Mouse (Mus musculus) hindbrain, embryonic 12.5 days (tissue): ENCODE measurements at regions not wholly inside any gene's neighbourhood (a gene's known extent, or its start where the extent isn't known, plus 50 kb on each side); places are given as distances from the start of the nearest gene placed in this dataset.
"Not testable (repeated sequence)": the region's sequence is repeated elsewhere in the genome, so short reads cannot be mapped to it uniquely, and the experiment has no call there.

Experiments used
- ATAC-seq: fragments of 200-750 bp; cut with Nextera tagmentation; 2 replicates; pipeline ENCODE4 v1.8.0; 2017; ENCODE audit warnings: moderate TSS enrichment; ENCODE audit not compliant: low FRiP score
- H3K27ac ChIP-seq: fragments of 300-500 bp; sonication (generic); 2 replicates; pipeline ENCODE4 v1.5.1; 2016; ENCODE audit warnings: mild to moderate bottlenecking
- H3K27me3 ChIP-seq: fragments of 300-500 bp; sonication (generic); 2 replicates; pipeline ENCODE4 v1.6.1; 2016; ENCODE audit warnings: mild to moderate bottlenecking
- H3K36me3 ChIP-seq: fragments of 300-500 bp; sonication (generic); 2 replicates; pipeline ENCODE4 v1.6.1; 2016; ENCODE audit warnings: mild to moderate bottlenecking
- H3K4me1 ChIP-seq: fragments of 300-500 bp; sonication (generic); 2 replicates; pipeline ENCODE4 v1.6.1; 2016
- H3K4me2 ChIP-seq: fragments of 300-500 bp; sonication (generic); replicated peaks from 2 replicates; pipeline ENCODE4 v1.6.1; 2016; ENCODE audit warnings: mild to moderate bottlenecking
- H3K4me3 ChIP-seq: fragments of 300-500 bp; sonication (generic); 2 replicates; pipeline ENCODE4 v1.5.1; 2016; ENCODE audit warnings: mild to moderate bottlenecking
- H3K9ac ChIP-seq: fragments of 300-500 bp; sonication (generic); 2 replicates; pipeline ENCODE4 v1.6.1; 2016; ENCODE audit warnings: mild to moderate bottlenecking, moderate library complexity
- H3K9me3 ChIP-seq: fragments of 300-500 bp; sonication (generic); replicated peaks from 2 replicates; pipeline ENCODE4 v1.6.1; 2016; ENCODE audit warnings: mild to moderate bottlenecking
- WGBS: fragments of 180-500 bp; shearing (Covaris S2); methylation state at CpG from one replicate; pipeline ENCODE4 v1.1.7; 2016; 5-methylcytosine and 5-hydroxymethylcytosine counted together

GRCm38 (mm10) chr19:27099921-27100320 lies 116.4 kb upstream of the Vldlr start:
- no peak overlapping the region for H3K27ac ChIP-seq
- H3K27me3 ChIP-seq, result no peaks in the 10 kb centered on the region
- H3K9me3 ChIP-seq, result no peaks in the 10 kb centered on the region
- ATAC-seq, result no peak
- WGBS, result 78% methylated on average over 1 of the region's 1 CpGs
- H3K4me3 ChIP-seq, result no peak overlapping the region
- H3K9ac ChIP-seq, result no peak overlapping the region
- no peaks in the 10 kb centered on the region for H3K4me1 ChIP-seq
- H3K4me2 ChIP-seq, result no peak overlapping the region
- no peaks in the 10 kb centered on the region for H3K36me3 ChIP-seq

DNA sequence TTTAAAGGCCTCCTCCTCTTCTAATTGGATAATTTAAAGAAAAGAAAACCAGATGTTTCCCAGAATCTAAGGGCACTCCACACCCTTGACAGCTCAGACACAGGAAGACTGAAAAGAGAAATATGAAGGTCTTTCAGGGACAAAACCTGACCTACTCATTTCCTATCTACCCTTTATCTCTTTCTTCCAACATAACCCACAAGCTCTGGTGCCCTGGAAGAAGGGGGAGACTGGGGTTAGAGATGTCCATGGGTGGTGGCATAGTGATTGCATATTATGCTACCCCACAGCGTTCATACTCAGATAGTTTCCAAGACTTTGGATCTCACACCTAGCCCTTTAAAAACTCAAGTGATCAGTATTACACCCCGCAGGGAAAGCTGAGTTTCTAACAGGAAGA lies 105.8 kb upstream of the Vldlr start:
- no peak overlapping the region for H3K27ac ChIP-seq
- ATAC-seq, result no peak
- H3K9ac ChIP-seq, result no peak overlapping the region
- no peaks in the 10 kb centered on the region for H3K4me1 ChIP-seq
- WGBS, result 89% methylated on average over 2 of the region's 2 CpGs
- no peaks in the 10 kb centered on the region for H3K36me3 ChIP-seq
- H3K4me2 ChIP-seq, result no peak overlapping the region
- no peak overlapping the region for H3K4me3 ChIP-seq
- no peaks in the 10 kb centered on the region for H3K27me3 ChIP-seq
- no peaks in the 10 kb centered on the region for H3K9me3 ChIP-seq

DNA sequence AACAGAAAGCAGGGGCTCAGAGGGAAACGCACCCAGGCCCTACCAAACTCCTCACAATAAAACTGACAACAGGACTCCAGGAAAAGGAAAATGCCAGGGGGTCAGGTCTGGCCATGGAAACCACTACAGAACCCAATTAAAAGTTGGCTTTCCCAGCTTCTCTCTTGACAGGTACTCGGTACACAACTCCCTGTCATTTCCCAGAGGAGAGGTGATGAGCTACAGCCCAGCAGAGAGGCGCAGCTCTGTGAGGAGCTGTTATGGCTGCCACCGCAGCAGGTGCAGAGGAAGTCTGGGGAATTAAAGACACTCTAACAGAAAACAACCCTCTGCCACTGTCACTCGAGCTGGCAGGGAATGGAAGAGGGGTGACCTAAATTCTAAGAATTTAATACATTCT lies 95.4 kb upstream of the Vldlr start:
- Histone ChIP-seq H3K4me1 (no peaks in the 10 kb centered on the region), H3K9ac (no peak overlapping the region), H3K27me3 (no peaks in the 10 kb centered on the region), H3K27ac (no peak overlapping the region), H3K9me3 (no peaks in the 10 kb centered on the region), H3K4me3 (no peak overlapping the region), H3K36me3 (no peaks in the 10 kb centered on the region), H3K4me2 (no peak overlapping the region)
- WGBS, result 60% methylated on average over 5 of the region's 5 CpGs
- no peak for ATAC-seq

- no peak for ATAC-seq
- H3K4me1 ChIP-seq, result no peaks in the 10 kb centered on the region
- no peaks in the 10 kb centered on the region for H3K27me3 ChIP-seq
- no peak overlapping the region for H3K4me3 ChIP-seq
- H3K9me3 ChIP-seq, result no peaks in the 10 kb centered on the region
- no peaks in the 10 kb centered on the region for H3K36me3 ChIP-seq
- no peak overlapping the region for H3K4me2 ChIP-seq
- 78% methylated on average over 5 of the region's 5 CpGs for WGBS
- no peak overlapping the region for H3K27ac ChIP-seq
- no peak overlapping the region for H3K9ac ChIP-seq
Measured at GRCm38 (mm10) chr19:27122348-27122747, 93.9 kb upstream of the Vldlr start.

DNA sequence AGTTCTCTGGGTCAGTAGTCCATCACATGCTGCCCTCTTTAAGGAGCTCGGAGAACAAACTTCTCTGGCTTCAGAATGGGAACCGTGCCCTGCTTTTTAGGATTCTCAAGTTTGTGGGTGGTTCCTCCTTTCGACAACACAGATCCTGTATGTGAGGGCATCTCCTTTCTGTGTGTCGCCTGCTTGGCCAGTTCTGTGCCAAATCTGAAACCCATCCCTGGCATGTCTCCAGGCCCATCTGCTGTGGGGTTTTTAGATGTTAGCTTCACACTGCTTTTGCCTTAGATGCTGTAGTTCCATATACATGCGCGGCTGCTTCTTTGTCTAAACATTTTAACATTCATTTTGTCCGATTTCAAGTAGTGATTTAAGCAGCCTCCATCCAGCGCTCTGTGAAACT lies 93.0 kb upstream of the Vldlr start:
- H3K36me3 ChIP-seq, result no peaks in the 10 kb centered on the region
- WGBS, result 86% methylated on average over 8 of the region's 8 CpGs
- no peak for ATAC-seq
- H3K9ac ChIP-seq, result no peak overlapping the region
- no peak overlapping the region for H3K4me2 ChIP-seq
- H3K4me1 ChIP-seq, result no peaks in the 10 kb centered on the region
- no peak overlapping the region for H3K4me3 ChIP-seq
- H3K27me3 ChIP-seq, result no peaks in the 10 kb centered on the region
- no peak overlapping the region for H3K27ac ChIP-seq
- H3K9me3 ChIP-seq, result no peaks in the 10 kb centered on the region

DNA sequence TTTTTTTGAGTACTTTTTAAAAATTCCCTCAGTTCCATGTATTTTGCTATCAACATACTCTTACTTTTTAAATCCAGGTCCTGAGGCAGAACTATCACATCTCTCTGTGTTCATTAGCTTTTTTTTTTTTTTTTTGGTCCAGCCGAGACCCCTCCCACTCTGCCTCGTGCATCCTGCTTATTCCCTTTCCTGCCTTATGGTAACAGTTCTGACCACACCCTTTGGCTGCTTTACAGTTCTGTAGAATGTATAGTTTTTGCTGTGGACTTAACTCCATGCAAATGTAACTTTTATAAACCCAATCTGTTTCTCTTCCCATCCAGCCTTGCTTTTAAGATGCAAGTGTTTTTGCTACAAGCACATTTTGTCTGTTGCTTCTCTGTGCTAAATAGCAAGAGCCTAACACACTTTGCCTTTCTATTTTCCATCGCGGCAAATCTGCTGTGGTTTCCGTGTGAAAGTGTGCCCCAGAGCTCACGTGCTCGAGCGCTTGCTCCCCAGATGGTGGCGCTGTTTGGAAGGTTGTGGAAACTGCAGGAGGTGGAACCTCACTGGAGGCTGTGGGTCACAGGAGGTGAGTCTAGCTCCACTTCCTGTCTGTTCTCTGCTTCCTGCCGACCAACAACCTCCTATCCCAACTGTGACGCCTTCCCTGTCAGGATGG lies 92.3 kb upstream of the Vldlr start:
- no peak overlapping the region for H3K4me2 ChIP-seq
- no peaks in the 10 kb centered on the region for H3K27me3 ChIP-seq
- no peak for ATAC-seq
- H3K4me1 ChIP-seq, result no peaks in the 10 kb centered on the region
- no peak overlapping the region for H3K27ac ChIP-seq
- no peaks in the 10 kb centered on the region for H3K9me3 ChIP-seq
- H3K9ac ChIP-seq, result no peak overlapping the region
- H3K4me3 ChIP-seq, result no peak overlapping the region
- WGBS, result 71% methylated on average over 11 of the region's 11 CpGs
- no peaks in the 10 kb centered on the region for H3K36me3 ChIP-seq

DNA sequence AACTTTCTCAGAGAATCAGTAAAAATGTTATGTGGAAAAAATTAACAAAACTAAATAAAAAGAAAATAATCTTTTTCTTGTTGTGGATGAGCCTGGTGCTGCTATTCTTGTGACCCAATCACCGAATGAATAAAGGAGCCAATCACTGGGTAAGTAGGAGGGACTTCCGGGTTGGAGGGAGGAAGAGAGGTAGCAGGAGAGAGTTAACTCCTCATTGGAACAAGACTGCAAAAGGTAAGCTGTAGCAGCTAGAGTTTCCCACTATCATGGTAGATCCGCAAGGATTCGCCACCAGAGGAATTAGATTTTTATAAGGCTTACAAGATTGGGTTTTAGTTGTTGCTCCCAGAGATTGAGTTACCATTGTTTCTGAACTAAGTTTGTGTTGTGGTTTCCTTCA lies 87.8 kb upstream of the Vldlr start:
- WGBS, result 91% methylated on average over 4 of the region's 4 CpGs
- H3K27ac ChIP-seq, H3K9ac ChIP-seq, H3K9me3 ChIP-seq, H3K27me3 ChIP-seq, H3K4me3 ChIP-seq, ATAC-seq, H3K36me3 ChIP-seq, H3K4me2 ChIP-seq, H3K4me1 ChIP-seq: not testable (repeated sequence)

DNA sequence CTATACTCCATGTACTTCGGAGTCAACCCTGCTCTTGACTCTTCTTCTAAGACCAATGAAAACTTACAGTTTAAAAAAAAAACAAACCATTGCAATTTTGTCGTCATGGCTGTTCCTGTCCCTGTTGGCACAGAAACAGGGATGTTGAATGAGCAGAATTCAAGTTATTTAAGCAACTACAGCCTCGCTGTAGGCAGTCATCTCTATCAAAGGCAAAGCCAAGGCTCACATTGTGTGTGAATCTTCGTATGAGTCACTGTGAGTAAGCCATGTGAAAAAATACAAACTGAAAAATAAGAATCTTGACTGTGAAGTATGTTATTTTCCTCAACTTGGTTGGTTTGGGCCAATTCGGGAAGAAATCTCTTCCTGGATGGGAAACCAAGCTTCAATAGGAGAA lies 81.9 kb upstream of the Vldlr start:
- no peak overlapping the region for H3K4me3 ChIP-seq
- H3K27me3 ChIP-seq, result no peaks in the 10 kb centered on the region
- H3K27ac ChIP-seq, result no peak overlapping the region
- no peak overlapping the region for H3K9ac ChIP-seq
- ATAC-seq, result no peak
- WGBS, result 84% methylated on average over 5 of the region's 5 CpGs
- no peaks in the 10 kb centered on the region for H3K4me1 ChIP-seq
- no peak overlapping the region for H3K4me2 ChIP-seq
- H3K36me3 ChIP-seq, result no peaks in the 10 kb centered on the region
- H3K9me3 ChIP-seq, result no peaks in the 10 kb centered on the region

- ATAC-seq, result no peak
- Histone ChIP-seq H3K36me3 (no peaks in the 10 kb centered on the region), H3K9me3 (no peaks in the 10 kb centered on the region), H3K4me1 (peaks cover 4% of the 10 kb centered on the region; the same call in 1 of the 2 replicates), H3K27ac (no peak overlapping the region), H3K27me3 (no peaks in the 10 kb centered on the region), H3K4me2 (no peak overlapping the region), H3K9ac (no peak overlapping the region), H3K4me3 (no peak overlapping the region)
- 81% methylated on average over 3 of the region's 3 CpGs for WGBS
Measured at GRCm38 (mm10) chr19:27140892-27141291, 75.4 kb upstream of the Vldlr start.

DNA sequence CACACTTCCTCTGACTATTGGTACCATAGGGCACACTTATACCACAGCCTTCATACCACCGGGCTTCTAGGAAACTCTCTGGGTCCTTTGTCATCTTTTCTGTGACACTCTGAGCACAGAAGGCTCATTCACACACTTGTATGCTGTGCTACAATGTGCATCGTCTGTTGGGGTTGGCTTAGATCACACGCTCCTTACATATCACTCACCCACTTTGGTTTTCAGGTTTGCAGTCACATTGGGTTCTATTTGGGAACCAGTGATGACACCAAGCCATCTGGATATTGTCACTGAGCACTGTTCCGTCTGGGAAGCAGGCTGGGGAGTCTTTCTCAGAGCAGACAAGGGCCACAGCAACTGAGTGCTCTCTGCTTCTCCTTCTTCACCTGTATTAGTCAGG lies 74.1 kb upstream of the Vldlr start:
- H3K27me3 ChIP-seq, result no peaks in the 10 kb centered on the region
- peaks cover 4% of the 10 kb centered on the region; the same call in 1 of the 2 replicates for H3K4me1 ChIP-seq
- no peaks in the 10 kb centered on the region for H3K36me3 ChIP-seq
- H3K4me3 ChIP-seq, result no peak overlapping the region
- no peak overlapping the region for H3K9ac ChIP-seq
- 92% methylated on average over 4 of the region's 4 CpGs for WGBS
- H3K4me2 ChIP-seq, result no peak overlapping the region
- no peak for ATAC-seq
- no peaks in the 10 kb centered on the region for H3K9me3 ChIP-seq
- H3K27ac ChIP-seq, result no peak overlapping the region

DNA sequence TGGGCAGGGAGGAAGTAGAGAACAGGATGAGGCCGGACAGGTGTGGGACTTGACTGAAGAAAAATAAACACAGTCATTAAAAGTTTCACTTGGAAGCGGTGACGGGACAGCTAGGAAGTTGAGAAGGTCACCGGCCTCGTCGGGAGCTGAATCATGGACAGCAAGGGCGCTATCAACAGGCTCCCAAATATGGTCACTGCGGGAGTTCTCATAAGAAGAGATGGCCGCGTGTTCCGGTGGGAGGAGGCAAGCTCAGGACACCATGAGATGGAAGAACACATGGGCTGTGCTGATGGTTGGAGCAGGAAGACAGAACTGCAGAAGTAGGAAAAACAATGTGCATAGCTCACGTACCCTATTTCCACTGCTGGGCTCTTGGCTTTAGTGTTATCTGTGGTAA lies 68.9 kb upstream of the Vldlr start:
- no peak for ATAC-seq
- 82% methylated on average over 12 of the region's 12 CpGs for WGBS
- Histone ChIP-seq H3K36me3 (no peaks in the 10 kb centered on the region), H3K9ac (no peak overlapping the region), H3K4me2 (no peak overlapping the region), H3K9me3 (no peaks in the 10 kb centered on the region), H3K27me3 (no peaks in the 10 kb centered on the region), H3K27ac (no peak overlapping the region), H3K4me1 (peaks cover 4% of the 10 kb centered on the region), H3K4me3 (no peak overlapping the region)

GRCm38 (mm10) chr19:27148330-27148729 lies 68.0 kb upstream of the Vldlr start:
- no peaks in the 10 kb centered on the region for H3K9me3 ChIP-seq
- H3K9ac ChIP-seq, result no peak overlapping the region
- WGBS, result 85% methylated on average over 5 of the region's 5 CpGs
- no peaks in the 10 kb centered on the region for H3K27me3 ChIP-seq
- peaks cover 4% of the 10 kb centered on the region for H3K4me1 ChIP-seq
- no peaks in the 10 kb centered on the region for H3K36me3 ChIP-seq
- no peak overlapping the region for H3K4me2 ChIP-seq
- no peak for ATAC-seq
- H3K27ac ChIP-seq, result no peak overlapping the region
- no peak overlapping the region for H3K4me3 ChIP-seq

DNA sequence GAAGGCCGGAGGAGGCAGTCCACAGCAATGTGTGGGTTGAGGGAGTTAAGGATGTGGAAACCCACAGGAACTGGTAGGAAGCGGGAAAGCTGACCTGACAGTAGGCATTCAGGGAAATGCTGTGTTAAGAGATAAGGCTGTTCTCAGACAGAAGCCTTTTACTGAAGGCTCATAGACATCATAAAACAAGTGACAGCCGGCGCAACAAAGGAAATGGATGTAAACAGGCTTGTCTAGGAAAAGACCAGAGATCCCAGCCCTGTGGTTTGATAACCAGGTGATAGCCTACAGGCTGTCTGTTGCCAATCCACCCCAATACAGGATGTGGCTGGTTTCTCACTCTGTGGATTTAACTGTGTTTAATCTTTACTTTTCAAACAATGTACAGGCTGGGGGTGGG lies 66.7 kb upstream of the Vldlr start:
- H3K27me3 ChIP-seq, result no peaks in the 10 kb centered on the region
- H3K27ac ChIP-seq, result no peak overlapping the region
- no peaks in the 10 kb centered on the region for H3K36me3 ChIP-seq
- no peak overlapping the region for H3K9ac ChIP-seq
- no peak overlapping the region for H3K4me2 ChIP-seq
- no peaks in the 10 kb centered on the region; the same call in 1 of the 2 replicates for H3K4me1 ChIP-seq
- WGBS, result 86% methylated on average over 4 of the region's 4 CpGs
- H3K9me3 ChIP-seq, result no peaks in the 10 kb centered on the region
- H3K4me3 ChIP-seq, result no peak overlapping the region
- ATAC-seq, result no peak
